9 mouse cellular contexts compared by ENCODE assay signal in the genomic region with DNA sequence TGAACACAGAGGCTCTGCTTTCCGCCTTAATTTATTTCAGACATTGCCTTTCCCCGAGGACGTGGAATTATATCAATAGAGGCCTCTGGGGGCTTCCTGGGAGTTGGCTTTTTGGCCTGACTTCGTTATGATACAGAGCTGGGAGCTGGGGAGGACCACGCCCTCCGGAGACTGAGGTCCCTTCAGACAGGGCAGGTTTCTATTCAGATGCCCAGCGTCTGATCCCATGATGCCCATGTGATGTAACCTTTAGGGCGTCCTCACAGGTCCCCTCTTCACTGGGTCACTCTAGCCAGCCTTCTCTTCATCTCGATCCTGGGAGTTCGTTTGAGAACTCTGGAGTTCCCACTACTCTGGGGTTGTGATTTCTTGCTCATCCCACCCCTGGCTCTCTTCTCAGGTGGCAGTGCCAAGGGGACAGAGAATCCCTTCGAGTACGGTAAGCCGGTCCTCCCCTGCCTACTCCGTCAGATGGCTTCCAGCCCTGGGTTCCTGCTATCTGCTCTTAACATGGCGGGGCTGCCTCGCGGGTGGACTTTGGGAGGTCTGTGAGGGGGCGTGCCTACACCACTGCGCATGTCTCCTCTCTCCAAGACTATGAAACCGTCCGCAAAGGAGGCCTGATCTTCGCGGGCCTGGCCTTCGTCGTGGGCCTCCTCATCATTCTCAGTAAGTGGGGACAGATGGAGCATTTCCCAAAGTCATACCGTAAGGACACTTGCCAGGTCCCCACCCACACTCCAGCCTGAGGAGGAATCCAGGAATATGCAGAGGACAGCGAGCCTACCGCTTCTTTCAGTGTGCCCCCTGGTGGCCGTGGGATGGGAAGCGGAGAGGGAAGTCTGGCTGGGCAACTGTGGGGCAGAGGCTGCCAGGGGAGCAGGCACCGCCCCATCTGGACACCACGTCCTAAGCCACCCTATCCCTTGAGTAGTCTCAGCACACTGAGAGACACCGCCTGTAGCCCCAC. TPM values are rescaled to one million over a fixed set of nuclear protein-coding genes. Genes with fewer than 3 reads are reported as not detected.
A peak's percentile ranks its signal among the peaks of the same experiment; 100 is the strongest.
DNase-seq lines count a peak whose midpoint lies in the region; ATAC-seq and TF ChIP-seq lines count a peak whose summit lies in the region.
"Had no signal": no experiment of that assay in that cellular context is flagged by ENCODE, and none has a peak within 500 bp of the region (broad histone marks: within the 10 kb centered on the region; RNA-seq: fewer than 3 reads in every experiment).

No protein-coding gene starts in this region.

- peak; percentile 95 for TF ChIP-seq CTCF in hindbrain, postnatal 0 days (IDR thresholded peaks at IDR 0.05; ENCODE audit: low read depth)

- H3K9ac ChIP-seq in hindbrain, postnatal 0 days (replicated peaks; ENCODE audit: low read length) = 0 out of 2 replicates have a peak overlapping the region, but pooled peaks have one; percentile 9

- peak overlapping the region; percentile 16; the same call in 1 of the 2 replicates for H3K4me3 ChIP-seq in hindbrain, postnatal 0 days (ENCODE audit: low read length)
- H3K4me3 ChIP-seq in megakaryocyte, embryonic 14.5 days (replicated peaks) = peak overlapping the region; percentile 80

- WGBS in hindbrain, postnatal 0 days = 39% methylated on average over 33 of the region's 33 CpGs

- peak overlapping the region; percentile 45 for H3K4me2 ChIP-seq in hindbrain, postnatal 0 days (ENCODE audit: low read depth, low read length)

- H3K27ac ChIP-seq in hindbrain, postnatal 0 days = no peak overlapping the region; the same call in 1 of the 2 replicates
- H3K27ac ChIP-seq: macrophage had no signal

- DNase-seq in ZHBTc4 (ENCODE audit: low read depth, low spot score) = peak; percentile 83
- peak; percentile 67 to 89 for DNase-seq in cerebellum, postnatal 4 days (ENCODE audit: low spot score in 2 of 2)
- DNase-seq in gastrocnemius, adult 8-10 months (ENCODE audit: low spot score in 2 of 2) = peak; percentile 63 to 72
- peak; percentile 87 for DNase-seq in hindbrain, postnatal 0 days (ENCODE audit: low spot score)
- DNase-seq in left cerebral cortex, postnatal 10 days (ENCODE audit: extremely low spot score in 1 of 2, low spot score in 2 of 2) = peak; percentile 75 to 89
- peak; percentile 81 to 89 for DNase-seq in right cerebral cortex, postnatal 10 days (ENCODE audit: low spot score in 2 of 2)
- peak; percentile 69 to 78 for DNase-seq in urinary bladder, postnatal 36 days (ENCODE audit: low spot score in 2 of 2)

- no peaks in the 10 kb centered on the region for H3K36me3 ChIP-seq in hindbrain, postnatal 0 days (ENCODE audit: insufficient read depth, low read length)
- H3K36me3 ChIP-seq in megakaryocyte, embryonic 14.5 days (replicated peaks; ENCODE audit: low read length) = no peaks in the 10 kb centered on the region

- H3K9me3 ChIP-seq in hindbrain, postnatal 0 days (ENCODE audit: low read length) = no peaks in the 10 kb centered on the region
- H3K9me3 ChIP-seq in megakaryocyte, embryonic 14.5 days = peaks cover 5% of the 10 kb centered on the region; the same call in 1 of the 2 replicates

- no peaks in the 10 kb centered on the region for H3K27me3 ChIP-seq in hindbrain, postnatal 0 days (ENCODE audit: insufficient read depth, low read length)
- H3K27me3 ChIP-seq in megakaryocyte, embryonic 14.5 days (replicated peaks) = peaks cover 77% of the 10 kb centered on the region

- intact Hi-C loops in left cerebral cortex, postnatal 10 days (cut with DNase I) = loop anchor here (2.0 to 5.0 kb wide), 2 partner anchors 107 to 186 kb away; no protein-coding TSS in a partner anchor

- ATAC-seq in hindbrain, postnatal 0 days = peak; percentile 81

- H3K4me1 ChIP-seq in hindbrain, postnatal 0 days (ENCODE audit: insufficient read depth, low read length) = no peaks in the 10 kb centered on the region
- peaks cover 42% of the 10 kb centered on the region for H3K4me1 ChIP-seq in megakaryocyte, embryonic 14.5 days

RNA-seq across cellular contexts. Expression of a gene that starts 8.5 kb away (rescaled TPM):
- 1 to 10 TPM in 2 of 4 experiments, under 1 TPM in 1, not detected in 1; 0.88 to 3.6 (median 1.7) TPM for total RNA-seq in gastrocnemius, adult 8-10 months (2022)
- total RNA-seq in hindbrain, postnatal 0 days (2014; rRNA removed) = 17.1 and 18.6 TPM in 2 replicates
- polyA plus RNA-seq in hindbrain, postnatal 0 days (2015; fragmentation: Nextera tagmentation; extraction: Ambion mirVana) = 19.5 and 21.5 TPM in 2 replicates
- total RNA-seq in left cerebral cortex, postnatal 10 days (2021) = 1 to 10 TPM; 7.2 to 8.1 TPM
- polyA plus RNA-seq in megakaryocyte, embryonic 14.5 days (2012; ENCODE audit: insufficient read depth, low replicate concordance) = 0.64 and 7.6 TPM in 2 replicates

RNA-seq across cellular contexts. Expression of a gene that starts 18.4 kb away (rescaled TPM):
- total RNA-seq in gastrocnemius, adult 8-10 months (2022) = not detected
- 37.5 and 47.4 TPM in 2 replicates for total RNA-seq in hindbrain, postnatal 0 days (2014; rRNA removed)
- polyA plus RNA-seq in hindbrain, postnatal 0 days (2015; fragmentation: Nextera tagmentation; extraction: Ambion mirVana) = 10.5 and 12.4 TPM in 2 replicates
- 10 to 100 TPM; 35.7 to 38.0 TPM for total RNA-seq in left cerebral cortex, postnatal 10 days (2021)
- polyA plus RNA-seq in megakaryocyte, embryonic 14.5 days (2012; ENCODE audit: insufficient read depth, low replicate concordance) = not detected in 2 replicates

RNA-seq across cellular contexts. Expression of a gene that starts 38.0 kb away (rescaled TPM):
- total RNA-seq in gastrocnemius, adult 8-10 months (2022) = 10 to 100 TPM; 42.6 to 50.9 (median 47.3) TPM
- total RNA-seq in hindbrain, postnatal 0 days (2014; rRNA removed) = 461 and 490 TPM in 2 replicates
- 752 and 767 TPM in 2 replicates for polyA plus RNA-seq in hindbrain, postnatal 0 days (2015; fragmentation: Nextera tagmentation; extraction: Ambion mirVana)
- 100 to 1,000 TPM; 284 to 286 TPM for total RNA-seq in left cerebral cortex, postnatal 10 days (2021)
- not detected in 2 replicates for polyA plus RNA-seq in megakaryocyte, embryonic 14.5 days (2012; ENCODE audit: insufficient read depth, low replicate concordance)
- polyA plus RNA-seq: macrophage had no signal

Comparison
In these comparisons a context has a peak if more than half of its experiments do, and no peak if none do; other contexts are left out.
1. RNA of a gene that starts 18.4 kb away (total RNA-seq): 37.5 to 47.4 TPM in hindbrain, postnatal 0 days and 35.7 to 38.0 TPM in left cerebral cortex, postnatal 10 days; not detected in gastrocnemius, adult 8-10 months; every median in the first group is over 10 times any median in the second.
2. Peak in every context shown above with its lines, with median percentiles within 50 percentile points of each other: DNase-seq.